Mouse (Mus musculus): ENCODE results near the gene Yif1a.

- TF ChIP-seq POLR2A (IDR thresholded peaks at IDR 0.05; ENCODE audit: low read depth, low read length), result no peak
- TF ChIP-seq CTCF (IDR thresholded peaks at IDR 0.05; ENCODE audit: borderline replicate concordance, insufficient read depth, low read length), result no peak
Measured at GRCm38 (mm10) chr19:5122492-5122891, 34.2 kb downstream of the Yif1a start.

Data from embryonic fibroblast, embryonic 13.5 days (primary cell).